Mouse (Mus musculus): ENCODE data around the gene Bfsp1. TPM values are rescaled to one million over a fixed set of nuclear protein-coding genes. Genes with fewer than 3 reads are reported as not detected.

Gene Bfsp1
- 2.1 and 4.0 TPM in 2 replicates for polyA plus RNA-seq (2015; fragmentation: Nextera tagmentation; extraction: Ambion mirVana)

DNA sequence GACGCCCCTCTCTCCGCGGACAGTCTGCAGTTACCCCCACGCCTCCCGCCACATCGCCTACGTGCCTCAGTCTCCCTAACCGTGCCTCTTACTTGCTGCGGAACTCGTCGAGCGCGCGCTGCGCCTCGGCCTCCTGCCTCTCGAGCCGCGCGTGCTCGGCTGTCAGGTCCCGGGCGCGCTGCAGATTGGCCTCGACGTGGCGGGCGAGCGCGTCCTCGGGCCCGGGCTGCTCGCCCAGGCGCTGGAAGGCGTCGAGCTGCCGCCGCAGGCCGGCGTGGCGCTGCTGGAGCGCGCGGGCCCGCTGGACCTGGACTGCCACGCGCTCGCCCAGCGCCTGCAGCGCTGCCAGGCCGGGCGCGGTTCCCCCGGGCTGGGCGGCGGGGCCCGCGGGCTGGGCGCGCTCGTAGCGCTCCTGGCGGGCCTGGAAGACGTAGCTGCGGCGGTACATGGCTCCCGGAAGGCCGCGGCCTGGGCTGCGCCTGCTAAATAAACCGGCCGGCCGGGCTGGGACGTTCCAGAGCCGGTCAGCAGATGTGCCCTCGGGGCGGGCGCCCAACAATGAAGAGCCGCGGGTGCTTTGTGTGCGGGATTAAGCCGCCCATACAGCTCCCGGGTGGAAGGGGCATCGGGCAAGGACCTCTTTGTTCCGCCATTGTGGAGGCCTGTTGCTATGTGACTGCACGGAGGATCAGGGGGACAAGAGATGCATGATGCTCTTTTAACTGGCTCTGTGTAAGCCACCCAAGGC, at the start of gene Bfsp1:
TSS of gene Bfsp1 (minus strand) at position 690 of the 748 bp plus-strand sequence.

Other genes with a start within 250 kb of the Bfsp1 start
- gene Dstn, start 52.1 kb upstream of the Bfsp1 start, polyA plus RNA-seq (2015; fragmentation: Nextera tagmentation; extraction: Ambion mirVana): 351 and 358 TPM in 2 replicates
- gene Rrbp1, start 148.1 kb upstream of the Bfsp1 start, polyA plus RNA-seq (2015; fragmentation: Nextera tagmentation; extraction: Ambion mirVana): 61.2 and 68.7 TPM in 2 replicates
- gene Banf2, start 169.9 kb upstream of the Bfsp1 start, polyA plus RNA-seq (2015; fragmentation: Nextera tagmentation; extraction: Ambion mirVana): not detected in 2 replicates